In the genomic region with DNA sequence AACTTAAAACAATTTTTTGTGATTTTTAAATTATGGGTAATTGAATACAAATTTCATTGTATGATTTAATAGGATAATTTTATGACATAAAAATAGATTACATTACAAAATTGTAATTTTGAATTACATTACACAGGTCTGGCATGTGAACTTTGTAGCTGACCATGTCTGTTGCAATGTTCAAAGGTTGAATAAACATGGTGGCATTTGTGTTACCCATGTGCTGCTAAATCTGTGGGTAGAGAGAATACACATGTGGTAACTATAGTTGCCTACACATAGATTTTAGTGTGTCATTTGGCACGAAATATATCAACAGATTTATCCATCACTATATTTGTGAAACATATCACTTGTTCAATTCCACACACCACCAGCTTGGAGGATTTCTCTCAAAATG, we compare ENCODE assay signal across 46 mouse cellular contexts. TPM values are rescaled to one million over a fixed set of nuclear protein-coding genes. Genes with fewer than 3 reads are reported as not detected.
"Had no signal": no experiment of that assay in that cellular context is flagged by ENCODE, and none has a peak within 500 bp of the region (broad histone marks: within the 10 kb centered on the region; RNA-seq: fewer than 3 reads in every experiment).

No protein-coding gene starts in this region.

- ATAC-seq: lung, postnatal 0 days; midbrain, embryonic 13.5 days; midbrain, embryonic 15.5 days; midbrain, embryonic 16.5 days had no signal

- H3K4me1 ChIP-seq: limb, embryonic 10.5 days; limb, embryonic 12.5 days; limb, embryonic 13.5 days; limb, embryonic 15.5 days; liver, embryonic 13.5 days; liver, embryonic 15.5 days; lung, embryonic 15.5 days; megakaryocyte, embryonic 14.5 days; midbrain, embryonic 10.5 days; midbrain, embryonic 12.5 days; midbrain, embryonic 13.5 days; midbrain, embryonic 15.5 days; neural tube, embryonic 12.5 days had no signal

- H3K27ac ChIP-seq: left cerebral cortex, adult 2 months; limb, embryonic 10.5 days; limb, embryonic 12.5 days; limb, embryonic 13.5 days; limb, embryonic 15.5 days; liver, embryonic 13.5 days; liver, embryonic 14.5 days; liver, embryonic 15.5 days; lung, embryonic 15.5 days; macrophage; midbrain, embryonic 10.5 days; midbrain, embryonic 12.5 days; midbrain, embryonic 13.5 days; midbrain, embryonic 15.5 days; neural tube, embryonic 12.5 days had no signal

- H3K4me3 ChIP-seq: left cerebral cortex, adult 2 months; limb, embryonic 10.5 days; limb, embryonic 12.5 days; limb, embryonic 13.5 days; limb, embryonic 15.5 days; liver, embryonic 13.5 days; liver, embryonic 15.5 days; lung, embryonic 15.5 days; megakaryocyte, embryonic 14.5 days; midbrain, embryonic 10.5 days; midbrain, embryonic 12.5 days; midbrain, embryonic 13.5 days; midbrain, embryonic 15.5 days; myocyte; neural tube, embryonic 12.5 days had no signal

- H3K9me3 ChIP-seq: limb, embryonic 10.5 days; limb, embryonic 12.5 days; limb, embryonic 13.5 days; limb, embryonic 15.5 days; liver, embryonic 13.5 days; liver, embryonic 15.5 days; lung, embryonic 15.5 days; megakaryocyte, embryonic 14.5 days; midbrain, embryonic 10.5 days; midbrain, embryonic 12.5 days; midbrain, embryonic 13.5 days; midbrain, embryonic 15.5 days; neural tube, embryonic 12.5 days had no signal

- H3K27me3 ChIP-seq: limb, embryonic 12.5 days; limb, embryonic 13.5 days; limb, embryonic 15.5 days; liver, embryonic 13.5 days; liver, embryonic 15.5 days; lung, embryonic 15.5 days; megakaryocyte, embryonic 14.5 days; midbrain, embryonic 12.5 days; midbrain, embryonic 13.5 days; midbrain, embryonic 15.5 days; neural tube, embryonic 12.5 days had no signal

- H3K36me3 ChIP-seq: limb, embryonic 10.5 days; limb, embryonic 12.5 days; limb, embryonic 13.5 days; limb, embryonic 15.5 days; liver, embryonic 13.5 days; liver, embryonic 15.5 days; lung, embryonic 15.5 days; midbrain, embryonic 10.5 days; midbrain, embryonic 12.5 days; midbrain, embryonic 13.5 days; midbrain, embryonic 15.5 days; neural tube, embryonic 12.5 days had no signal

- H3K4me2 ChIP-seq: limb, embryonic 12.5 days; limb, embryonic 13.5 days; limb, embryonic 15.5 days; liver, embryonic 13.5 days; liver, embryonic 15.5 days; lung, embryonic 14.5 days; lung, embryonic 15.5 days; midbrain, embryonic 11.5 days; midbrain, embryonic 12.5 days; midbrain, embryonic 13.5 days; midbrain, embryonic 15.5 days; neural tube, embryonic 12.5 days had no signal

- DNase-seq: left cerebral cortex, postnatal 4 days; liver; liver, embryonic 13.5 days; lung, adult 18-20 months; lung, adult 2 months; lung, embryonic 14.5 days; lung, postnatal 10 days; lung, postnatal 14 days; lung, postnatal 36 days; lung, postnatal 4 days; midbrain, embryonic 14.5 days had no signal

- H3K9ac ChIP-seq: limb, embryonic 12.5 days; limb, embryonic 13.5 days; limb, embryonic 15.5 days; liver, embryonic 13.5 days; liver, embryonic 14.5 days; liver, embryonic 15.5 days; lung, embryonic 14.5 days; lung, embryonic 15.5 days; midbrain, embryonic 12.5 days; midbrain, embryonic 13.5 days; midbrain, embryonic 15.5 days; neural tube, embryonic 12.5 days had no signal

RNA-seq across cellular contexts. Expression of gene Zfp352, which starts 44.6 kb away (rescaled TPM):
- total RNA-seq: left cerebral cortex, adult 18-20 months; left cerebral cortex, adult 2 months; left cerebral cortex, adult 8-10 months; left cerebral cortex, postnatal 10 days; left cerebral cortex, postnatal 14 days; left cerebral cortex, postnatal 25 days; left cerebral cortex, postnatal 36 days; left cerebral cortex, postnatal 4 days; megakaryocyte progenitor cell, adult 5-6 weeks; megakaryocyte, adult 5-6 weeks; megakaryocyte-erythroid progenitor cell, adult 5-6 weeks; midbrain, postnatal 0 days; monocyte, adult 5-6 weeks had no signal
- polyA plus RNA-seq: limb, embryonic 10.5 days; limb, embryonic 11.5 days; limb, embryonic 12.5 days; limb, embryonic 13.5 days; limb, embryonic 14.5 days; limb, embryonic 15.5 days; liver, embryonic 13.5 days; liver, embryonic 14.5 days; liver, embryonic 15.5 days; liver, embryonic 16.5 days; lung, adult 2 months; lung, embryonic 14.5 days; lung, embryonic 15.5 days; lung, embryonic 16.5 days; lung, postnatal 0 days; macrophage; midbrain, embryonic 10.5 days; midbrain, embryonic 11.5 days; midbrain, embryonic 12.5 days; midbrain, embryonic 13.5 days; midbrain, embryonic 14.5 days; midbrain, embryonic 15.5 days; midbrain, embryonic 16.5 days; midbrain, postnatal 0 days; myocyte; neural tube, embryonic 11.5 days; neural tube, embryonic 12.5 days had no signal
